Mouse (Mus musculus): ENCODE data around the gene Gm49337. TPM values are rescaled to one million over a fixed set of nuclear protein-coding genes. Genes with fewer than 3 reads are reported as not detected.

The Gm49337 gene
- total and polyA plus RNA-seq, 3 experiments, result not detected

- Histone ChIP-seq H3K79me2 (ENCODE audit: control insufficient read depth, insufficient read depth, low read length, poor library complexity) (no peaks in the 10 kb centered on the region), H3K9me3 (replicated peaks; ENCODE audit: insufficient read depth, low read length) (no peaks in the 10 kb centered on the region), H3K36me3 (ENCODE audit: control insufficient read depth in 1 of 2, insufficient read depth in 2 of 2, low read length in 2 of 2) (peaks cover 0 to 12% of the 10 kb centered on the region in 2 experiments; a peak in 2 of 4 replicates), H3K27ac (ENCODE audit: control insufficient read depth, low read depth, low read length) (no peak overlapping the region), H3K4me1 (ENCODE audit: control insufficient read depth in 1 of 2, insufficient read depth in 2 of 2, low read length in 2 of 2) (peaks cover 2 to 22% of the 10 kb centered on the region in 2 experiments; a peak in 2 of 4 replicates), H3K27me3 (ENCODE audit: control insufficient read depth in 1 of 2, insufficient read depth in 2 of 2, low read length in 2 of 2) (no peaks in the 10 kb centered on the region), H3K9ac (ENCODE audit: control insufficient read depth, low read depth, low read length, poor library complexity, severe bottlenecking) (no peak overlapping the region), H3K4me3 (ENCODE audit: control insufficient read depth in 1 of 2, insufficient read depth in 1 of 2, low read depth in 2 of 2, low read length in 2 of 2) (no peak overlapping the region)
- no peak for DNase-seq (ENCODE audit: low read depth, low spot score)
- no peak for TF ChIP-seq RAD21 (IDR thresholded peaks at IDR 0.05; ENCODE audit: low read depth, low read length)
- TF ChIP-seq BHLHE40 (IDR thresholded peaks at IDR 0.05; ENCODE audit: borderline replicate concordance, low read depth, low read length), result no peak
- no peak for TF ChIP-seq SMC3 (IDR thresholded peaks at IDR 0.05; ENCODE audit: low read depth, low read length)
- TF ChIP-seq GATA1 (IDR thresholded peaks at IDR 0.05; ENCODE audit: low read depth, low read length), result 0 out of 2 replicates have a peak, but pooled peaks have one; percentile 16
Observed at GRCm38 (mm10) chr4:116174466-116175116, 1.4 kb downstream of the Gm49337 start.

DNA sequence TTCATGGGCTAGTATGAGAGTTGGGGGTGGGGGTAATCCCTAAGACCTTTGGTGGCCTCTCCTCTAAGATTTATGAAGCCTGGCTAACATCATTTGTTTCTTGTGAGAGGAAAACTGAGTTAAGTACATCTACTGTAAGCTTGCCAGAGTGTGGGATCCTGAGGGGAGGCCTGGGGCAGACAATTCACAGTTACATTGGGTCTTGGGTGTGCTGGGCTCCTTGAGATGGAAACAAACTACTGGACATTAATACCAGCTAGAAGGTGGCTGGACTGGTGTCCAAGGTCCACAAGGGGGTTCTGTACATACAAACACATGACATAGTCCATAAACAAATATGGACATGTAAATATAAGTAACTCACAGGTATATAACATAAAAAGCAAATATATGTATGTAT is 2.0 kb downstream of the Gm49337 start:
- Histone ChIP-seq H3K27ac (ENCODE audit: control insufficient read depth, low read depth, low read length) (no peak overlapping the region), H3K27me3 (ENCODE audit: control insufficient read depth in 1 of 2, insufficient read depth in 2 of 2, low read length in 2 of 2) (no peaks in the 10 kb centered on the region), H3K4me1 (ENCODE audit: control insufficient read depth in 1 of 2, insufficient read depth in 2 of 2, low read length in 2 of 2) (peaks cover 2 to 22% of the 10 kb centered on the region in 2 experiments; a peak in 2 of 4 replicates), H3K9me3 (replicated peaks; ENCODE audit: insufficient read depth, low read length) (no peaks in the 10 kb centered on the region), H3K36me3 (ENCODE audit: control insufficient read depth in 1 of 2, insufficient read depth in 2 of 2, low read length in 2 of 2) (peaks cover 0 to 12% of the 10 kb centered on the region in 2 experiments; a peak in 2 of 4 replicates), H3K9ac (ENCODE audit: control insufficient read depth, low read depth, low read length, poor library complexity, severe bottlenecking) (no peak overlapping the region), H3K79me2 (ENCODE audit: control insufficient read depth, insufficient read depth, low read length, poor library complexity) (no peaks in the 10 kb centered on the region), H3K4me3 (ENCODE audit: control insufficient read depth in 1 of 2, insufficient read depth in 1 of 2, low read depth in 2 of 2, low read length in 2 of 2) (no peak overlapping the region)
- TF ChIP-seq MYC (IDR thresholded peaks at IDR 0.05; ENCODE audit: low read depth, low read length) (no peak), KAT2A (conservative IDR thresholded peaks at IDR 0.05; ENCODE audit: low read depth, low read length) (no peak), ZKSCAN1 (IDR thresholded peaks at IDR 0.05; ENCODE audit: low read depth, low read length) (no peak), MAZ (IDR thresholded peaks at IDR 0.05; ENCODE audit: low read depth, low read length) (no peak), CHD2 (IDR thresholded peaks at IDR 0.05; ENCODE audit: low read length) (no peak), NELFE (IDR thresholded peaks at IDR 0.05; ENCODE audit: low read depth, low read length) (no peak)
- DNase-seq (ENCODE audit: low read depth, low spot score), result no peak

DNA sequence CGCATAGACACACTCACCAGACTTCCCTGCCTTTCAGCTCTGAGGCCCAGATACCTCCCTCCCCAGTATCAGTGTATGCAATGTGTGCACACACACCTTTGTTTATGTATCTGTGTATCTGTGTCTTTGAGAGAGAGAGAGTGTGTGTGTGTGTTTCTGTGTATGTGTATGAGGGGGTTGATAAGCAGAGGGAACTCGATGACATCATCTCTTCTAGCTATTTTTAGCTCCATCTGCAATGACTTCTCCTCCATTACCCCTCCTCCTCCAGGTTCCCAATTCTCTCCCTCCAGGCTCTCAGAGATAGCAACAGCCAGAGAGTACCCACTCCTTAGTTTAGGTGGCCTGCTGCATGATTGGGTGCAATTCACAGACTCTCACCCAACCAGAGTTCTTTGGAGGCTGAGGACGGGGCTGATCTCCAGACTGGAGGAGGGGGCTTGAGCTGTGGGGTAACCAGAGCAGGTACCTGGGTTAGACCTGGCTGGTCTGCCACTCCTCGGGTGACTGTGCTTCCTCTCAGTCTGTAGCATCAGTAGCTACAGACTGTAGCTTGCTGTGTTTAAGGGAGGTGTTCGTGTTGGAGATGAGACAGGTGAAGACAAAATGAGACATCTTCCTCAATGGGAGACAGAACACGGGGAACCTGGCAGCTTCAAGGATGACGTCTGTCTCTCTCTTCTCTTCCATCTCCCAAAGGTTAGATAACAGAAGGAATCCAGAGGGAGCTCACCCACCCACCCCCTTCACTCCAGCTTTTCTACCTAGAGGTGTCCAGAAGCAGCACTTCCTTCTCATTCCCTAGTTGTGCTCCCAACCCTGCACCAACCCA is 2.7 kb downstream of the Gm49337 start:
- TF ChIP-seq POLR2A (IDR thresholded peaks at IDR 0.05; ENCODE audit: control insufficient read depth in 1 of 2, insufficient read depth in 1 of 2, low read depth in 1 of 2, low read length in 2 of 2, poor library complexity in 1 of 2), result no peak
- TF ChIP-seq EP300 (IDR thresholded peaks at IDR 0.05; ENCODE audit: low read depth in 1 of 2, low read length in 2 of 2), result peak in 1 of 2 experiments; percentile 16; a peak in 1 of 4 replicates
- TF ChIP-seq TBP (IDR thresholded peaks at IDR 0.05; ENCODE audit: low read depth, low read length), result no peak
- TF ChIP-seq GATA1 (IDR thresholded peaks at IDR 0.05; ENCODE audit: low read depth, low read length), result peak; percentile 44; the same call in 1 of the 2 replicates
- TF ChIP-seq ETS1 (IDR thresholded peaks at IDR 0.05; ENCODE audit: low read depth, low read length), result peak; percentile 84
- 0 out of 2 replicates have a peak, but pooled peaks have one; percentile 79 for TF ChIP-seq MEF2A (IDR thresholded peaks at IDR 0.05; ENCODE audit: extremely low read depth, insufficient replicate concordance, low read depth, low read length, poor library complexity, severe bottlenecking)
- no peak for TF ChIP-seq KAT2A (conservative IDR thresholded peaks at IDR 0.05; ENCODE audit: low read depth, low read length)
- TF ChIP-seq TAL1 (IDR thresholded peaks at IDR 0.05; ENCODE audit: low read length), result peak; percentile 44
- Histone ChIP-seq H3K27me3 (ENCODE audit: control insufficient read depth in 1 of 2, insufficient read depth in 2 of 2, low read length in 2 of 2) (no peaks in the 10 kb centered on the region), H3K27ac (ENCODE audit: control insufficient read depth, low read depth, low read length) (no peak overlapping the region), H3K4me3 (ENCODE audit: control insufficient read depth in 1 of 2, insufficient read depth in 1 of 2, low read depth in 2 of 2, low read length in 2 of 2) (no peak overlapping the region), H3K4me1 (ENCODE audit: control insufficient read depth in 1 of 2, insufficient read depth in 2 of 2, low read length in 2 of 2) (peaks cover 2 to 22% of the 10 kb centered on the region in 2 experiments; a peak in 2 of 4 replicates), H3K9me3 (replicated peaks; ENCODE audit: insufficient read depth, low read length) (no peaks in the 10 kb centered on the region), H3K36me3 (ENCODE audit: control insufficient read depth in 1 of 2, insufficient read depth in 2 of 2, low read length in 2 of 2) (peaks cover 0 to 12% of the 10 kb centered on the region in 2 experiments; a peak in 2 of 4 replicates), H3K79me2 (ENCODE audit: control insufficient read depth, insufficient read depth, low read length, poor library complexity) (no peaks in the 10 kb centered on the region), H3K9ac (ENCODE audit: control insufficient read depth, low read depth, low read length, poor library complexity, severe bottlenecking) (no peak overlapping the region)
- peak; percentile 64 for DNase-seq (ENCODE audit: low read depth, low spot score)
